Mouse (Mus musculus): Measurements from ENCODE around the gene Ralb.

Ralb gene

DNA sequence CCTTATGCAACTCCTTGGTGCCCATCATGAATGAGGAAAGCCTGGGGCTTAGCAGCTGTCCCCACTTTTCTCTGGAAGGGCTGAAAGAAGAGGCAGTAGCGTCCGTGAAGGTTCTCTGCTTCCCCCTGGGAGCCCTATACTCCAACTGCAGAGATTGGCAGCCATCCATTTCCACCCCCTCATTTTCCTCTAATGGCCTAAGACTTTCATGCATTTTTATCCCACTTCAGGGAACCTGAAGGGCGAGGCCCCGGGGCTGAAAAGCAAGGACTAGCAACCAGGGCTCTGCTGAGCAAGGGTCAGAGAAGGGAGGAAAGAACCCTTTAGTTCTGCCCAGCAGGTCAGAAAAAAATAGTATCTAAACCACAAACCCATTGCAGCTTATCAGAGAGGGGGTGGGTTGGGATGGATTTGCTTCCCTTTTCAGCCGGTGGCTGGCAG lies 20.4 kb upstream of the Ralb start:
- no peak for DNase-seq (ENCODE audit: low read depth, low spot score)

DNA sequence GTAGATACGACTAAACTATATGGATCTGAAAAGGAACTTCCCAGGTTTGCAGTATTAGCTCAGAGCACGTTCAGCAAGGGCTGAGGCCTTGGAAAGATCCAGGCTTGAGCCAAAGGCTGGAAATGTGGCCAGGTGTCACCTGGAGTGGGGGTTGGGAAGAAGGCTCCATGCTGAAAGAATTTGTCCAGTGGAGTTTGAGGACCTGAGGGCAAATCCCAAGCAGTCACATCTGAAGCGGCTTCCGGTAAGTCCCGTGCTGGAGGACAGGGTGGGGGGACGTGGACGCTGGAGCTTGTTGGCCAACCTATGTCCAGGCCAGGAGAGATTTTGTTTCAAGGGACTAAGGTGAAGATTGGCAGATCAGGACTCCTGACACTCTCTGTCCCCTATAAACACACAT lies 19.2 kb upstream of the Ralb start:
- DNase-seq (ENCODE audit: low read depth, low spot score) = no peak

DNA sequence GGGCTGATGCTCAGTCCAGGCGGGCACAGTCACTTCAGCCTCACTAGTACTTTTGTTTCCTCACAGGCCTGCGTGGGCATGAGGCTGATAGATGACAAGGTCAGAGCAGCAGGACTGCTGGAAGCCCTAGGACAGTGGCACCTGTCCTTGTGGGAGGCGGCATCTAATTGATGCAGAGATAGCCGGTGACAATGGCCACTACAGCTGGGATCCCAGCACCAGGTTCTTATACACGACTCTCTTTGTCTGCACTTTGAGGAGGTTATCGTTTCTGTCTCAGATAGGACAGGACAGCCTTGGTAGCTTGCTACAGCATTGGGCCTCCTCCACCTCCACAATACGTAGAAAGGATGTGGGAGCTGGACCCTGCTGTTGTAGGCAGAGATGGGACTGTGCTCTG lies 18.8 kb upstream of the Ralb start:
- no peak for DNase-seq (ENCODE audit: low read depth, low spot score)

DNA sequence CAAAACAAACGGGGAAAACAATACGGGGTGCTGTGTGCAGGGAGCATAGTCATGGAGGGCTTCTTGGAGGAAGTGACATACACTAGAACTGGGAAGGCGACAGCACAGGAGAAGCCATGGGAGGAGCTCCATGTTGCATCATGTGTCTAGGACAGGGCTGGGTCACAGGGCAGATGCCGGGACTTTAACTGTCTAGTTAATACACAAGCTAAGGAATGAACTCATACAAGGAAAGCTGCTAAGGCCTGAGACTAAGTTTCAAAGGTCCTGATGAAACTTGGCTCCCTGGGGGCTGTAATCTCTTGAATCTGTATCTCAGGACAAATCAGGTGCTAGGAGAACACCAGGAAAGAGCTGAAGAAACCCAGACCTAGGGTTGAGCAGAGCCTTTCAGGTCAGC lies 18.1 kb upstream of the Ralb start:
- DNase-seq (ENCODE audit: low read depth, low spot score) = no peak

DNA sequence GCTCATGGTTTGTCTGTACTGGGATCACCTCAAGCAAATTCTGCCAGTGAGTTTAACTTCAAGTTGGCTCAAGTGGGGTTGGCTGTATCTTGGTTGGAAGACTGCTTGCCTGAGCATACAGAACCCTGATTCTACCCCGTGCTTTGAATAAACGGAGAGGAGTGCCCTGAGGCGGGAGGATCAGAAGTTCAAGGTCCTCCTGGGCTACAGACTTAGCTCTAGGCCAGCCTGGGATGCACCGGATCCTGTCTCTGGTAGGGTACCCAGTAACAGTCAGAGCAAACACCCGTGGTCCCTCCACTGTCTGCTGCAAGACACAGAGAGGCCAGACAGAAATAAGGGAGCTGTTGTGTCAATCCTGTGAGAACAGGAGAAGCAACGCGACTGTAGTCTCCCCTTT lies 17.1 kb upstream of the Ralb start:
- DNase-seq (ENCODE audit: low read depth, low spot score) = no peak

DNA sequence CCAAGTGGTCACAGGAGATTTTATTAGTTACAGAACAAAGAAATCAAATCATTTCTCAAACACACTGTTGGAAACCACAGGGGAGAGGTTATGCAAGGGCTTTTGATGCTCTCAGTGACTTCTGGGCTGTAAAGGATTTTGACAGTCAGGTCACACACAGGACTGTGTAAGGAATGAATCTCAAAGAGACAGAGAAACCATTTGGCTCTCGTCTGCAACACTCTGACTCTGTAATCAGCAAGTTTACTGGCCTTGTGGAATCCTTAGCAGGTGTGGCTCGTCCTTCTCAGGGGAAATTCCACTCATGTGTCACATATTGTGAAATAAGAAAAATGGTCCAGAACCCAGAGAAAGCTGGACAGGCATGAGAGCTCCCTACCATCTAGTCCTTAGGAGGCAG lies 16.4 kb upstream of the Ralb start:
- DNase-seq (ENCODE audit: low read depth, low spot score) = no peak

DNA sequence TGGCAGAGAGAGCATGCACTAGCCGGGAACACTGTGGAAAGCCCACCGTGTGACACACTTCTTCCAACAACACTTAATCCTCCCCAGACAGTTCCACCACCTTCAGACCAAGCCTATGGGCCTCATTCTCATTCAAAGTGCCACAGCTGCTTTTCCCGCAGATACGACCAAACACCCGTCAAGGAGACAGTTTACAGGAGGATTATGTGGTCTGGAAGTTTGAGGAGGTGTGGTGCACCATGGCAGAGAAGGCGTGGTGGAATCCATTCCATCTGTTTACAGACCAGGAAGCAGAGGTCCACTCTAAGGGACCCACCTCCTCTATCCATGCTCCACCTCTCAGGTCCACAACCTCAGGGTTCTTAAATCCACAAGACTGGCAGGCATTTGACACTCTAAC lies 14.7 kb upstream of the Ralb start:
- no peak for DNase-seq (ENCODE audit: low read depth, low spot score)

DNA sequence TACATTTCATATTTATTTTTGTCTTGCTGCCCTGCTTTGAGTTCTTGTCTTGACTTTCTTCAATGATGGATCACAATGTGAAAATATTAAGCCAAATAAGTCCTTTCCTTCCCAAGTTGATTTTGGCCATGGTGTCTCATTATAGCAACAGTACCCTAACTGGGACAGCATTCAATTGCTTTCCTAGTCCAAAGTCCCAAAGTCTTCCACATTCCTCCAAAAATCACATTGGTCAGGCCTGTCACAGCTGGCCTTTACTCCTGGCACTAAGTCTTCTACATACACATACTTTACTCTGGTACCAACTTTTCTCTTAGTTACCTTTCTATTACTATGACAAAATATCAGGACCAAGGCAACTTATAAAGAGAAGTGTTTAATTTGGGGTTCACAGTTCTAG lies 14.2 kb upstream of the Ralb start:
- DNase-seq (ENCODE audit: low read depth, low spot score) = no peak

DNA sequence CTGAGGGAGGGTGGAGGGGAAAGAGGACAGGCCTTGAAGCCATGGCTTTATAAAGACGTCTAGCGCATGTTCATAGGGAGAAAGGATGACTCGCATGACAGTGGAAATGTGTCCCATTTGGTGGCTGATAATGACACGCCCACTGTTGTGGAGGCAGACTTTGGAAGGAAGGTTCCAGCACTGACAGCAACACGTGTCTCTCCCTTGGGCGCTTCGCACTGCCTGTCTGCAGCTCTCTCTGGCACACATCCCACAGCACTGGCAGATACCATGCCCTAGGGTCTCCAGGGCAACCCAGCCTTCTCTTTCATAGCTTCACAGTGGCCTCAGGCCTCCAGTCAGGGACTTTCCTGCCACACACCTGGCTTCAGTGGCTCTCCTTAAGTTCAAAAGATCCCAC lies 13.5 kb upstream of the Ralb start:
- DNase-seq (ENCODE audit: low read depth, low spot score) = no peak

DNA sequence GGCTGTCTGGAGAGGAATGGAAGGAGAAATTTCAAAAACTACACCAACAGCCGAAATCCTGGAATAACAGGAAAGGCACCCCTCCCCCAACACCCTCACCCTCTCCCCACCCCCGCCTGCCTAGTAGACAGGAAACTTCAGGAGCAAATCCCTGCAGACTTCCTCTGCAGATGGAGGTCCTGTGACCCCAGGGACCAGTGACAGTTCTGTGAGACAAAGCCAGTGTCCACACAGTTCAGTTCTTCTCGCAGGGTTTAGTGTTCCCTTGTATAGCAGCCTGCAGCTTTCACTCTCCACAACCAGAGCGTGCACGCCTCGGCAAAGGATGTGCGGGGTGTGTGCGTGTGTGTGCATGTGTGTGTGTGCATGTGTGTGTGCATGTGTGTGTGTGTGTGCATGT lies 6.3 kb upstream of the Ralb start:
- DNase-seq (ENCODE audit: low read depth, low spot score) = no peak

DNA sequence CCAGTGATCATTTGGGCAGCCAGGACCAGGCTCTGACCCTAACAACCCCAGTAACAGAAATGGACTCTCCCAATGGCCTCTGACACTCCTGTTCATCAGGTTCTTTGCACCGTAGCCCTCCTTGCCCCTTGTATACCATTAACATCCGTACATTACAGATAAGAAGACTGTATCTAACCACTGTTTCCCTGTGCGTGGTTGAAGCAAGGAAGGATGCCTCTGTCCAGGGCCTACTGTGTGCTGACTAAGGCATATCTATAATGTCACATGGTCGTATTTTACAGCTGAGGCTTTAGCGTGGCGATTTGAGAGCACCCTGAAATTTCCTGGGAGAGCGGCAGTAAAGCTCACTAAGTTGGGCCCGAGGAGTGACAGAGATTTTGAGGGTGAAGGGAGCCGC lies 5.8 kb upstream of the Ralb start:
- DNase-seq (ENCODE audit: low read depth, low spot score) = no peak

DNA sequence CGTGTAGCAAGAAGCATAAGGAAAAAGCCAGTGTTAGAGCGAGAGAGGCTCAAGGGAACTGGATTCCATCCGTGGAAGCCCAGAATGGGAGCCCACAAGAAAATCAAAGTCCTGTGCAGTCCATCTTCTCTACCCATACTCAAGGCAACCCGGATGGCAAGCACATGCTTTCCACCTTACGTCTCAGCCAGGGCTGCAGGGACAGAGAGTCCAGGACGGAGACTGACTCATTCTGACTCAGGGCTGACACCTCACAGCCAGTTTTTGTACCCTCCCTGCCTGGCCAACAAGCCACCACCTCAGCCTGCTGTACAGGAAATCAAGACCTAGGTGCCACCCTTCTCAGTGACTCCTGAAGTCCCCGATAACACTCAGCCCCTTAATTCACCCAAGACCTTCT lies 4.9 kb upstream of the Ralb start:
- no peak for DNase-seq (ENCODE audit: low read depth, low spot score)

DNA sequence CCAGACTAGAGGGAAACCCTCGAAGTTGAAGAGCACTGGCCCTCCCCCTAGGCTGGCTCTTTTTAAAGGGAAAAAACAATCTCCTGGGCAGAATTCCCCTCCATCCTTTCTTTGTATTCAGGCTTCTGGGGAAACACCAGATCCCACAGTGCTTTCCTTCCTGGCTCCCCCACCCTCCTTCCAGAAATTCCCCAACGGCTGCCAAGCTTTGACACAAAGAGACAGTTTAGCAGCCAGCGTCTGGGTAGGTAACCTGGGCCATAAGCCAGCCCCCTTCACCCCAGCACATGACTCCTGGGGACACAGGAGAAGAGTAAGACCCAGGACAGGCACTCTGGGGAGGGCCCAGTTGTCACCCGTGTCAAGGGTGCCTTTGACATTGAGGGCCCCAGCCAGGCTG lies 4.0 kb upstream of the Ralb start:
- no peak for DNase-seq (ENCODE audit: low read depth, low spot score)

DNA sequence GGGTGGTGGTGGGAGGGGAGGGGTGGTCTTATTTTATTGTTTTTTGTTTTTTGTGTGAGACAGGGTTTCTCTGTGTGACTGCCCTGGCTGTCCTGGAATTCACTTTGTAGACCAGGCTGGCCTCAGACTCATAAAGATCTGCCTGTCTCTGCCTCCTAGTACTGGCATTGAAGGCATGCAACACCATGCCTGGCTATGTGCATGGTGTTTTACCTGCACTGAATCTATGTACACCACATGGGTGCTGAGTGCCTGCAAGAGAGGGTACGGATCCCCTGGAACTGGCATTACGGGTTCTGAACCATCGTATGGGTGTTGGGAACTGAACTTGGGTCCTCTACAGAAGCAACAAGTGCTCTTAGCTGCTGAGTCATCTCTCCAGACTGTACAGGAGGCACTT lies 1.4 kb upstream of the Ralb start:
- DNase-seq (ENCODE audit: low read depth, low spot score) = no peak

DNA sequence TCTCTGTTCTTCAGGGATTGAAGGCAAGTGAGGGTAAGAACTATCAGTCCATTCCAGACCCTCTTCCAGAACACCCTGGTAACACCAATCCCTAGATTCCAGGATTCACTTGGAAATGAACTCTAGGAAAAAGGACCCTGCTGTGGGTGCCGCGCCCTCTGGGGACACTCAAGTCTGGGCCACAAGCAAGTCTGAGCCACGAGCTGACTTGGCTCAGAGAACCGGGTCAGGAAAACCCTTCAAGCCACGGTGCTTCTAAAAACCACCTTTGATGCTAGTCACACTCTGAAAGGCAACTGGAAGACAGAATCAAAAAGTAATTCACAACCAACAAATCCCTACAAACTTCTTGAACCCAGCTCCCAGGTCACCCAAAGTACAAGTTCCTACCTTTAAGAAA lies 786 bp downstream of the Ralb start:
- DNase-seq (ENCODE audit: low read depth, low spot score) = no peak

DNA sequence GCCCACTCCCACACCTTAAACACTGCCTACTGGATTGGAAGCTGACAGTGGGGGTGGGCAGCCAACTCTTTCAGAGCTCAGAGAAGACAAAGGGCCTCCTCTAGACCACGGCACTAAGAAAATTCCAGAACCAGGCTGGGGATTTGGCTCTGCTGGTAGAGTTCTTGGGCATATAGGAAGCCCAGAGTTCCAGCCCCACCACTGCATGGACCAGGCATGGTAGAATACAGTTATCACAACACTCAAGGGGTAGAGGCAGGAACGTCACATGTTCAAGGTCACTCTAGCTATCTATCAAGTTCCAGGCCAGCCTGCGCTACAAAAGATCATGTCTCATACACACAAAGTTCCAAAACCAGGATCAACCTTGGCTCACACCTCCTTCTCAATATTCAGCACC lies 1.4 kb downstream of the Ralb start:
- no peak for DNase-seq (ENCODE audit: low read depth, low spot score)

DNA sequence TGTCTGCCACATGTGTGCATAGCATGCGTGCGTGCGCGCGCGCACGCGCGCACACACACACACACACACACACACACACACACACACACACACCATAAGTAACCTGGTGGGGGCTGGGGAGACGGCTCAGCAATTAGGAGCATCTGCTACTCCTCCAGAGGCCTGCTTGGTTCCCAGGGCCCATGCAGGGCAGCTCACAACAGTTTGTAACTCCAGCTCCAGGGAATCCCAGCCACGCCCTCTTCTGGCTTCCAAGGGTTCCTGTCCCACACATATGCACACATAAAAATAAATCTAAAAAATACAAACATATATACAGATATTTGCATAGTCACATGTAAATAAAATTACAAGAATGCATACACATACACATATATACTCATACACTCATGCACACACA lies 1.9 kb downstream of the Ralb start:
- DNase-seq (ENCODE audit: low read depth, low spot score) = no peak

DNA sequence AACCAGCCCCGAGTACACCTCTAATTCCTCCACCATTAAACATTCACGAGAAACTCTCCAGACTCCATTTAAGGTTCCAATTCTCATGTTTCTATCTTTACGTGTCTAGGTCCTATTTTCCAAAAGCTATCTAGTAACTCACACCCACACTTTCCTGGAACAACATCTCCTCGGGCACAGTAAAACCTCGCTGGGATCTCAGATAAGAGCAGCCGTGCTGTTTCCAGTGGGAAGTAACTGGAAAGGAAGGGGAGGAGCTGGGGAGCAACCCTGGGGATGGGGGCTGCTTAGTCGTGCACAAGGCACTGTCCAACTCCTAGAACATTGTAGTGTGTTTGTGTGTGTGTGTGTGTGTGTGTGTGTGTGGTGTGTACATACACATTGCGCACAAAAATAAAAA lies 2.7 kb downstream of the Ralb start:
- DNase-seq (ENCODE audit: low read depth, low spot score) = no peak

DNA sequence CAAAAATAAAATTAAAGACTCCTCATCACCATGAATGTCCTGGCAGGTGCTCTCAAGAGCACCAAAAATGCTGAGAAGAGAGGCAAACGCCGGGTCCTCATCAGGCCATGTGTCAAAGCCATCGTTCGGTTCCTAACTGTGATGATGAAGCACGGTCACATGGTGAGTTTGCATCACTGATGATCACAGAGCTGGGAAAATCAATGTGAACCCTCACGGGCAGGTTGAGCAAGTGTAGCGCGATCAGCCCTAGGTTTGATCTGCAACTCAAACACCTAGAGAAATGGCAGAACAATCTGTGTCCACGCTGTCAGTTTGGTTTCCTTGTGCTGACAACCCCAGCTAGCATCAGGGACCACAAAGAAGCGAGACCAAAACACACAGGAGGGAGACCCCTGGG lies 5.1 kb downstream of the Ralb start:
- no peak for DNase-seq (ENCODE audit: low read depth, low spot score)

DNA sequence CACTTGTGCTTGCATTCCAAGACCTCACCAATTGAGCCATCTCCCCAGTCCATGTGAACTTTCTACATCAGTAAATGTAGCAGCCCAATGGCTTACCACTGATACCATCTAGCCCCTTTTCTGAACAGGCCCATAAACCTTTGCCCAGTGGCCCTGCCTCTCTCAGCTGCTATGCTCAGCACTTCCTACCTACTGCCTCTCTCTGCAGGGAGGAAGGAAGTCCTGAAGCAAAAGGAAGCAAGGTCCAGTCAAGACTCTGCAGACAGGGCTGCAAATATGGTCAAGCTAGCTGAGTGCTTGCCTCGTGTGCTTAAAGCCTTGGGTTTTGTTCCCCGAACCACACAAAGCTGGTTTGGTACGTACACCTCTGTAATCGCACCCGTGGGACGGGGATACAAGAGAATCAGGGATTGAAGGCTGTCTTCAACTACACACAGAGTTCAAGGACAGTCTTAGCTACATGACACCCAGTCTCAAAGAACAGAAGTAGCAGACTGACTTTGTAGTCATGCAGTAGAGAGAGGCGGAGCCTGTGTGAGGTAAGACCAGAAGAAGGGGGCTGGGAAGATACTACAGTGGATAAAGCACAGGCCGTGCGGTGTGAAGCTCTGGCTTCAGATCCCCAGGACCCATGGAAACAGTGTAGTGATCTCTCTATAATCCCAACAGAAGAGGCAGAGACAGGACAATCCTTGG lies 5.9 kb downstream of the Ralb start:
- no peak for DNase-seq (ENCODE audit: low read depth, low spot score)

DNA sequence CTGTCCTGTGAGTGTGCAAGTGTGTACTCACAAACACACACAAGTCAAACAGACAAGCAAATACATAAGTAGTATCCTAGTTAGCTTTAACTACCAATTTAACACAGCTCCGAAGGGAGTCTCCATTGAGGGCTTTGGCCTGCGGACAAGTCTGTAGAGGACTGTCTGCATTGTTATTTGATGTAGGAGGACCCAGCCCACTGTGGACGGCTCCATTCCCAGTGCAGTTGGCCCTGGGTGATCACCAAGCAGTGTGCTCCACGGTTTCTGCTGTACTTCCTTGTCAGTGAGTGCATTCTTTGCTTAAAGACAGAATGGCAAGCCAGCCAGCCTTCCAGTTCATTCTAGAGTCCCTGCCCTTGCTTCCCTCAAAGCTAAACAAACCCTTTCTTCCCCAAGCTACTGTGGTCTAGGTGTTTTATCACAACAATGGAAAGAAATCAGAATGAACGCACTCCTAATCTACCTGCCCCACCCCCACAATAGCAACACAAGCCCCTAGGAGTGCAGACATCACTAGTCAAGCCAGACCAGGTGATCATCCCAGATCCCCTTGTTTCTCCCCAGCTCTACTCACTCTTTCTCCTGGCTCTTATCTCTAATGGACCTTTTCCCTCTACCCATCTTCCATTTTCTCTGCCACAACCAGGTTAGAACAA lies 7.1 kb downstream of the Ralb start:
- no peak for DNase-seq (ENCODE audit: low read depth, low spot score)

DNA sequence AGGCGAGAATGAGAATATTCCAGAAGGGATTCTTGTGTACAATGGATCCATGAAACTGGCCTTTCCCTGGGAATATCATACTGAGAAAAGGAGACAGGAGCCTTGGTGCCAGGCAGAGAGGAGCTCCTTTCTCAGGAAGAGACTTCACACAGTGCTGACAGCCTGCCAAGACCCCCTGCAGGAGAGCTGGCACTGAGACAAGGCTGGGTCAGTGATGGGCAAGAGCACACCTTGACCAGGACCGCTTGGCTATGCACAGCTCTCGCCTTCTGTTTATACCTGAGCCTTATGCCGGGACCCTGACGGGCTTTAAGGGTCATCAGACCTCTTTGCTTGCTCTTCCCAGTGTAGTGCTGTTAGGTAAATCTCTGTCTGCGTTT lies 9.2 kb downstream of the Ralb start:
- DNase-seq (ENCODE audit: low read depth, low spot score) = no peak

DNA sequence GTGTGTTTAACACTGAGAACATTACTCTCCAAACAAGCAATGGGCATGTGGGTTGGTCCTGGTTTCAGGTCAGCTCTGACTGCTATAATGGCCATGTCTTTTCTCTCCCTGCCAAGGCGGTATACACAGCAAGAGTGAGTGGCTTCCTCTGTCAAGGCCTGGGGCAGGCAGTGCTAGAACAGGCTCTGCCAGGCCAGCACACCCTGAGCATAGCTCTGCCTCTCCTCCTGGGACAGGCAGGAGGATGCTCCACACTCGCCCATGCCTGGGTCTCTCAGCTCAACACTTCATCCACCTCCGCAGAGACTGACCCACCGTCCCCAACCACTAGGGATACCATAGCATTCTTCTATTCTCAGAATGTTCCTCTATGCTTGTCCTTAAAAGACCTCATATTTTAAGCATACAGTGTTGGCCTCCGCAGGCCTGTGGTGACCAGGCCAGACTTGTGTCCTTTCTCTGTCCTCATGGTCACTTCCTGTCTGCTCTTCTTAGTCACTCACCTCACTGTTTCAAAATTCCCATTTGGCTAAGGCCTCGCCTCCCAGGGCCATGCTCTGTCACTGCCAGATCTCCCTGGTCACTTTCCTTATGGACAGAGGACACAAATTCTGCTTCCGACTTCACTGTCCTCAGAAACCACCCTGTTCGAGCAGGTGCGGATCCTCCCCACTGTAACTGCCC lies 9.7 kb downstream of the Ralb start:
- no peak for DNase-seq (ENCODE audit: low read depth, low spot score)
